Mouse (Mus musculus): ENCODE measurements around the gene Trim3.

Trim3 gene

DNA sequence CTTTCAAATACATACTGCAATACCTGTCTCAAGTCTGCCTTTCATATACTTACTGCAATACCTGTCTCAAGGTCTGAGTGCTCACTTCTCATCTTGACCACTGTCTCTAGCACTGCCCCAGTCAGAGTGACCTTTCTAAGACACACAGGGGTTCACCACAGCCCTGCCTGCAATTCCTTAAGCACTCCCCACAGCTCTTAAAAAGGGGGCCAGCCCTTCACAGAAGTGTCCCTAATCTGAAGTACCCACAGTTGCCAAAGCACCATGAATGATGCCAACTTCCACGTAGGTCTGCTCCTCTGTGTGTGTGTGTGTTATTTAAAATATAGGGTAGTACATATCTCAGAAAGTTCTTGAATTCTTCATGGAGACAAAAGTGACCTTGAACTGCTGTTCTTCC is 21.6 kb downstream of the Trim3 start:
- DNase-seq (ENCODE audit: low spot score in 2 of 2): no peak

DNA sequence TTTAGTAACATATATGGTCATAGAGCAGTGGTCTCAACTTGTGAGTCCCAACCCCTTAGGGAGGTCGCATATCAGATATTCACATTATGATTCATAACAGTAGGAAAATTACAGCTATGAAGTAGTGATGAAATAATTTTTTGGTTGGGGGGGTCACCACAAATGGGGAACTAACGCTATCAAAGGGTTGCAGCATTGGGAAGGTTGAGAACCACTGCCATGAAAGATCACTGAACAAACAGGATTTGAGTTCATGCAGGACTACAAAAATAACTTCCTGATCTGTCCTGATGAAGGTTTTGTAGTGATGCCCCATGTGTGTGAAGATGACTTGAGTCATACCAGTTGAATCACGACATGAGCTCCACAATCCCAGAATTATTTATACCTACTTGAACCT is 24.9 kb downstream of the Trim3 start:
- DNase-seq (ENCODE audit: low spot score in 2 of 2): no peak

DNA sequence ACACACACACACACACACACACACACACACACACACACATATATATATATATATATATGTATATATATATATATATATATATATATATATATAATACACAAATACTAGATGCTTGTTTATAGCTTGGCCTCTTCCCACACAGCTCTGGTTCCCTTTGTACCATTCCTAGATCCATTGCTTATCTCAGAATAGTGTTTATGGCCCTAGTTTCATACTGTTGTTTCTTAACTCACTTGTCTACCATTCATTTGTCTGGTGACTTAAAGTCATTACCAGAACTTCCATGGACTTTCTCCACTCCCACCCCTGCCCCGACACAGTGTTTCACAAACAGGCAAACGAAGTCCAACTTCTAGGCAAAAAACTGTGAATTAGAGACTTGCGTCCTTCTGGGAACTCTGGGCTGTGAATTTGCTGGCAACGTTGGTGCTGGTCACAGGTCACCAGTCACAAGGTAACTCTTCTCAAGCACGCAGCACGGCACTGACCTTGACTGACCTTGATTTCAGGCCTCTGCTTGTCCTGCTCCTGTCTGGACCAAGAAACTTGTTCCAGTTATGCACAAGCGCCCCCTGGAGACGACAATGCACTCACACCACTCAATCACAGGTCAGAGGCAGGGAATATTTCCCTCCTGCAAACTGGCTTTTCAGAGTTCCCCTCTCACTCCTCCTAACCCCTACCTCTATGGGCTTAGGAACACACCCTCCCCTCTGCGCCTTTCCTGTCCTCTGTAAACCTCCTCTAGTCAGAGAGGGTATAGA is 30.3 kb downstream of the Trim3 start:
- peak in 1 of 2 experiments; percentile 70 for DNase-seq (ENCODE audit: low spot score in 2 of 2)

DNA sequence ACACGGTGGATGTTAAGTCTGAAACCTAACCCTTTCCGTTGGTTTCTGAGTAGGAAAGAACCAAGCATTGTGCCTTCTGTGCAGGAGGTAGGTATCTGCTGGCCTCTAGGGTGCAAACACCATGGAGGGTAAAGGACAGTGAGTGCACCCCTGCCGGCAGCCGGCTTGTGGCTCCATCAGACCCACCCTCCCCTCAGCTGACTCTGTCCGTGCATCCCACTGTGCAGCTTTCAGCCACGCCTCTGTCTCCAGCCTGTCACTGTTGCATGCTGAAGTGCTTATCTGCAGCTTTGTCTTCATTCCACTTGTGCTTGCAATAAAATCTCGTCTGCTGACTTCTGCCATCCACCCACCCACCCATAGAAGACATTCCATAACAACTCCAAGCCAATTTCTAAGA is 43.3 kb downstream of the Trim3 start:
- no peak for DNase-seq (ENCODE audit: low spot score in 2 of 2)

DNA sequence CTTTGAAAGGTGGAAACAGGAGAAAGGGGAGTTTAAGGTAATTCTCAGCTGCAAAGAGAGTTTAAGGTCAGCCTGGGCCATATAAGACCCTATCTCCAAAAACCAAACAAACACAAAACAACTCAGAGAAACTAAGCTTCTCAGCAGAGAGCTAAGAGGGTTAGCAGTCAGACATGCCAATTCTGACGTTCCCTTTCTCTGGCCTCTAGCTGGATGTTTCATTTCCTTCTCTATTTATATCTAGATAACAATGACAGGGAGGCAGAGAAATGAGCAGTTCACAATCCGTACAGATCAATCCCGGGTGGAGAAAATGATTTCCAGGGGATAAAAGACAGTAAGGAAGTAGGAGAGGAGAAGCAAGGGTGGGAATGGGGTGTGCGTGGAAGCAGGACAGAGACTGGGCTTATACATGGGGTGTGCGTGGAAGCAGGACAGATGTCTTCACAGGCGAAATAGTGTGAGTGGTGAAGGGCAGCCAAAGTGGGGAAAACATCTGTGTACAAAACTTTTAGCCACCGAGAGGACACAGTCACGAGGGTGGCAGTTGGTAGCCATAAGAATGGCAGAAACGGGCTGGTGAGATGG is 45.0 kb downstream of the Trim3 start:
- no peak for DNase-seq (ENCODE audit: low spot score in 2 of 2)

DNA sequence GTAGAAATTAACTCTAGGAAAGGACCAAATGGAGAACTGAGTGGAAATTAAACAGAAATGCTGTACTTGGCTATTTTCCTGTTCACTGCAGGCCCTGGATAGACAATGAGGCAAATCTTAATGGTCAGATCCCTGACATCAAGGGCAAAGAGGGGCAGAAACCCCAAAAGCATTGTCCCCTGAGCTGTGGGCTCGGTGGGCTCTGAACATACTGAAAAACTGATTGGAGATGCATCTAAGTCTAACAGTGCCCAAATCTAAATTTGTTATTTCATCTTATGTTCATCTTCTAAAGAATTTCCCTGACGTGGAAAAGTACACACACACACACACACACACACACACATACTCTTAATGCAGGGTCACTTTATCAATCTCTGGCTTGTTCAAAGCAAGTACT is 51.4 kb downstream of the Trim3 start:
- DNase-seq (ENCODE audit: low spot score in 2 of 2): no peak

DNA sequence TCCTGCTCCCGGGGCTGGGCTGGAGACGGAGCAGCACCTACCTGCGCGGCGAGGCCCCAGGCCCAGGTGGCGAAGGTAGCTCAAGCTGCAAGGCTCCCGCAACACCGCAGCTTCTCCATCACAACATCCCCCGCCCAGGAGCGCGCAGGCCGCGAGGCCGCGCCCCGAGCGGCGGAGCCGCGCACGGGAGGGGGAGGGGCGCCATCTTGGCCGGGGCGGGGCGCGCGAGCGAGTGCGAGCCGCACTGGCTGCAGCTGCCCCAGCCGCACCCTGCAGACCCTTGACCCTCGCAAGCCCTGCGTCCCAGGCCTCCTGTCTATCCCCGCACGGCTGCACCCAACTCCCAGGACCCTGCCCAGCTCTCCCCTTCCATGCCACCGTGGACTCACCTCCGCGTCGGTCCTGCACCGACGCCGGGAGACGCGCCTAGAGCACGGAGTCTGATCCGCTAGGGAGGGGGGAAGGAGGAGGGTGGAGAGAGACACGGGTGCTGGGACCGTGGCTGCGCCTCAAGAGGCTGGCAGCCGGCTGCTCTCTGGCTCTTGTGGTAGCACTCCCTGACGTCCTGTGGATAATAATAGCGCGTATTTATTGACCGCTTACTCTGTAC is 52.2 kb downstream of the Trim3 start, which contains the start of gene Apbb1:
Gene Apbb1, minus strand, starts transcription at position 560 of the 610 bp plus-strand sequence.
- peak; percentile 67 to 89 for DNase-seq (ENCODE audit: low spot score in 2 of 2)

DNA sequence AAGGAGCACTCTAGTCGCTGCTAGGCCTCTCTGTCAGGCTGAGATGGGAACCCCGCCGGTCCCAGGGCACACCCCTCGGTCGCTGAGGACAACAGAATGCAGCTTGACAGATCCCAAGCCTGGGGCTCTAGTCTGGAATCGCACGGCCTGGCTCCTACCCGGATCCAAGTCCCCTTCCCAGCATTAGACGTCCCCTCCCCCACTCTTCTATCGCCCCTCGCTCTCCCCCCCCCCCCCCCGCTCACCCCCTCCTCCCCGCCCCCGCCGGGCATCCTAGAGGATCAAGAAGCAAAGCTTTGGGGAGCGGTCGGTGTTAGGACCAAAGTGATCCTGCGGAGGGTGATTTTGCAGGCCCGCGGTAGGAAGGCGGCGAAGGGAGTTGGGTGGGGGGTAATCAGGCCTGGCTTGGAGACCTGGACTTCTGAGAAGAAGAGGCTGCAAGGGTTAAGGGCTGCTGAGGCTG is 52.7 kb downstream of the Trim3 start:
- DNase-seq (ENCODE audit: low spot score in 2 of 2): peak in 1 of 2 experiments; percentile 44

DNA sequence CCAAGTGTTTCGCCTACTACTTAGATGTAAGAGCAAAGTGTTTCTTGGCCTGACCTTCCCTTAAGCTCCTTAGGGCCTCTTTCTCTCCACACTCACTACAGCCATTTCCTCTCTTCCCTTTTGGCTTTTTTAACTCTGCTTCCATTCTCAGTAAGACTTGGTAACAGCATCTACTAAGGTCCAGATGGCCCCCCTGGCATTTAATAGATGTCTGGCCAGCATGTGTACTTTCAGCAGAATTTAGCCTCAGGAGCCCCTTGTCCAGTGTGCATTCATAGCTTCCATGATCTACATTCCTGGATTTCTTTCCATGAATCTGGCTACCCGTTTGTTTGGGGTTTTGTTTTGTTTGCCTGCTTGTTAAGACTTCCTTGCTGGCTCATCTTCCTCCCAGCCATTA is 54.9 kb downstream of the Trim3 start:
- DNase-seq (ENCODE audit: low spot score in 2 of 2): no peak

DNA sequence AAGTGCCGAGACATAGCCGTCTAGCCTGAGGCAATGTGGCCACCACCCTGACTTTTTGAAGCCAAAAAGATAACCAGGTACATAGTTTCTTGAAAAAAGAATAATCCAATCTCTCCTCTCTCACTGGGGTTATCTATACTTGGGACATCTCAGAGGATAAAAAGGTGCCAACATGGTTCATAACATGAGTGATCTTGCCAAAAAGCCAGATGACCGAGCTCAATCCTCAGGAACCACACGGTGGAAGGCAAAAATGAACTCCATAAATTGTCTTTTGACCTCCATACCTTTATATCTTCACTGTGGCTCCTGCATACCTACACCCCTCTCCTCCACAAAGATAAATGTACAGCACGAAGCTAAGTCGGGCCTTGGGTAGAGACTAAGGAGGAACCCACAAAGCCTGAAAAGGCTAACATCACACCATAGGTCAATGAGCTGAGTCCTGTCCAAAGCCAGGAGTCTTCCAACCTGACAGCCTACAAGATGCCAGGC is 55.9 kb downstream of the Trim3 start:
- DNase-seq (ENCODE audit: low spot score in 2 of 2): no peak

DNA sequence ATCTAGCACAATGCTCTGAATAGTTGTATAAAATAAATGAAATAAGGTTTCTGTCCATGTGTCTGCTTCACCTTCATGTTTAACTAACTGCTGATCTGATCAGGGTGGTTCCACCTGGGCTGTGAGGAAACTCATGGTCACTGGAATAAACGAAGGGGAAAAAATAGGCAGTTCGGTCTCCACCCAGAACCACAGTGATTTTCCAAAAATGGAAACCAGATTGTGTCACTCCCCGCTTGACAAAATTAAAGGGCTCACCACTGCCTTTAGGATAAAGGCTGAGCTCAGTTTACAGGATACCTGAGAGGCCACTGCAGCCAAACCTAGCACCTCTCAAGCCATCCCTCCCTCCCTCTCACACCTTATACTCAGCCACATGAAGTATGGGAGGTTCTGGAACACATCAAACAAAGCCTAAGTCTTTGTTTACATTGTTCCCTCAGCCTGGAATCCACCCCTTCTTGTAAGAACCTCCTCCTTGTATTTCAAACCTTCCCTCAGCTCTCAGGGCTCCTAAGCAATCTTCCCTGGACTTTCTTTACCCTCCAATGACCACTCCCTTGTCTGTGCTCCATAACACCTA is 57.1 kb downstream of the Trim3 start:
- DNase-seq (ENCODE audit: low spot score in 2 of 2): no peak

DNA sequence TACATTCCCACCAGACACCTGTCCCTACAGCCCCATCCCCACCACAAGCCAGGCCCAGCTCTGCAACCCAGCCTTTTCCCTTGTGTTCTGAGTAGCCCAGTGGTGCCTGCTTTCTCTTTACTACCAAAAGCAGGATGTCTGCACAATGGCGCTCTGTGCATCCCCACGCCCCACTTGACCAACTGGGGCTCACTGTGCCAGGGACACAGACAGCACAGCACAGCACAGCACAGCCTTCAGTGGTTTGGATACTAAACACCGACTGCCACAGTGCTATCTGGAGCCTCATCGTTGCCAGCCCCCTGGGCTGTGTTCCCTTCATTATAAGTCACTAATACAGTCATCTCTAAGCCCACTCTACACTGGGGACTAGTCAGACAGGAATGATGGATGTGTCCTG is 58.8 kb downstream of the Trim3 start:
- no peak for DNase-seq (ENCODE audit: low spot score in 2 of 2)

DNA sequence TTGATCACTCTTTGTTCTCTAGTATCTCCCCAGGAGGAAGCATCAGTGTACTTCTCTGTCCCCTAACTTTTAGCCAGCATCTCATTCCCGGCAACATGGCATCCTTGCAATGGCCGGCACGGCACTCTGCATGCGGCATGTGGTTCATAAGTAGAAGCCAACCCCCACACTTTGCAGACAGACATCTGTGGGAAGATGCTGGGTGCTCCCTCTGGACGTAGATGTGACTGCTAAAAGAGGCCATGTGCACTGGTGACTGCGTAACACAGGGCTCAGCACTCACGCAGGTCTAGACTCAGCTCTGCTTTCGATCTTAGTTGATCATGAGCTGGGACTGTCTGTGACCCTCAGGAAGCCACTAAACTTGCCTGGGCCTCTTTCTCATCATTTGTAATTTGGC is 60.4 kb downstream of the Trim3 start:
- no peak for DNase-seq (ENCODE audit: low spot score in 2 of 2)

DNA sequence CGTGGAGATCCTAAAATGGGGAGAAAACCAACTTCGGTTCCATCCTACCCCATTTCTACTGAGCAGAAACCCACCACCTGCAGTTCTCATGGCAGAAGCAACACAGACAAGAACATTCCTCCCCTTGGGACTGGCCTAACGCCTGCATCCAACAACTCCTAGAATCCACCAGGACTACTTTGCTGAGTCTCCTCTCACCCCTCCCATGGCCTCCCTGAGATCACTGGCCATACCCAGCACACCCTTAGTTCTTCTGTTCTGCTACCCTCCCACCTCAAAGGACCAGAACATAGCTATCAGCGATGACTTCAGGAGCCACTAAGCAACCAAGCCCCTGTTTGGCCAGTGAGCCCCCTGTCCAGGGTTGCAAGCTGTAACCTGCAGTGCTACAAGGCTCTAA is 62.6 kb downstream of the Trim3 start:
- DNase-seq (ENCODE audit: low spot score in 2 of 2): no peak

DNA sequence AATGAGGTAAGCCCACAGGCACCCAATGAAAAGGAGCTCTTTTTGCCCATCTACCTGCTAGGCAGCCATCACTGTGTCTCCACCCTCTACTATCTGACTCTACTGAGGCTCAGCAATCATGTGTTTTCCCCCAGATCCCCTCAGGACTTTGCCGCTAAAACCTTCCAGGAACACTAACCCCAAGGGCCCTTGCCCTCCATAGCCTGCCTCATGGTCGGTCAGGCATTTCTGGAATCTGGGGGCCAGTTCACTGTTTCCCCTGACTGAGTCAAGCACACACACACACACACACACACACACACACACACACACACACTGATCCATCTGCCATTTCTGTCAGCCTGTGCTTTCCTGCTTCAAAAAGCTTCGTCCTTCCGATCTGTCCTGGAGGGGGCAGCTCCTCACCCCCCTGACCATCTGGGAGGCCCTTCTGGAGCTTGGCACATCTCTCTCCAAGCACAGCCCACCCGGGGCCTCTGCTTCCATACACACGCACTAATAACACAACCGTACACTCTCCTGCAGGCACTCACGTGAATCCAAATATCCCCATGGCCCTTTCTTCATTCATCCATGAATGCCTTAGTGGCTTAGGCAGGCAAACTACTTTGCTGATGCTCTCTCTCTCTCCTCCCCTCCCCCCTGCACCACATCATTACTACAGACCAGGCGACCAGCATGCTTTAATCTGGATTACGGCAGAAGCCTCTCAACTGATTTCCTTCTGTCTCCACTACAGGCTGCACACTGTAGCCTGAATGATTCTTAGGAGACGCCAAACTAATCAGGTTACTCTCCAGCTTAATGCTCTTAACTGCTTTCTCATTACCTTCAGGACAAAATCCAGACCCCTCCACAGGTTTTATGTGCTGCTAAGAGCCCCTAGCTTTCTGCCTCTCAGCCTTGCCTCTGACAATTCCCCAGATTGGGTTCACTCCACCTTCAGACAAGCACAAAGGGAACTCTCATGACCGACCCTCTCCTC is 63.6 kb downstream of the Trim3 start:
- peak in 1 of 2 experiments; percentile 73 for DNase-seq (ENCODE audit: low spot score in 2 of 2)

DNA sequence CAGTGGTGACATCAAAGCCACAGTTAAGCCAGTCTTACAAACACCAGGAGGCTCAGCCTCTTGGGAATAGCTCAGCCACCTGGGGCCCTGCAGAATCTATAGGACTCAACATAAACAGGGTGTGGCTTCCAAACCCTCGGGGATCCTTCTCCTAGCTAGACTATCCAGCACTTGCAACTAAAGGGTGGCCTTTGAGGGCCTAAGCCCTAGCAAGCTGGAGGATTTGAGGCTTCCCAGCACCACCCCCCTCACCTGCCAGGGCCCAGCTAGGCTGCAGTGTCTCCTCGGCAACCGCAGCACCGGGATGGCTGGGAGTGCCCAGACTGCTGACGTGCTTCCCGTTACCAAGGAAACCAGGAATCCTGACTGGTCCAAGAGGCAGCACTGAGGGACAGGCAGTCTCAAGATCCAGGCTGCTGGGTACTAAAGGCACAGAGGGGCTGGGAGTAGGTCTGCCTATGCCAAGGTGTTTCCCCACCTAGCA is 64.3 kb downstream of the Trim3 start:
- DNase-seq (ENCODE audit: low spot score in 2 of 2): peak; percentile 28 to 74

DNA sequence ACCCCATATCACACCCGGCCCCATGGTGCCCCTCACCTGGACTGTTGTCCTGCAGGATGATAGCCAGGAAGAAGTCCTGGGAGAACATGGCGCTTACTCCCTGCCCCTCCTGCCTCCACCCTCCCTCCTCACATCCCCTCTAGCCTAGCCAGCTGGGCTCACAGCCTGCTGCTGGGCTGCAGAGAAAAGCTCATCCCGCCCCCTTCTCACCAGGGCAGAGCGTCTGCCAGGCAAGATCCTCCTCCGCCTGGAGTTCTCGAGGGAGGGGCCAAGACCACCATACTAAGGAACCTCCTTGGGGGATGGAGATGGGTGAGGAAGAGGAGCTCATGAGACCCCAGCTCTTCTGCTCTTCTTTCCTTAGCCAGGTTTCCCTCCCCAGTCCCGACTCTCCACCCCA is 64.8 kb downstream of the Trim3 start:
- peak; percentile 43 to 67 for DNase-seq (ENCODE audit: low spot score in 2 of 2)

DNA sequence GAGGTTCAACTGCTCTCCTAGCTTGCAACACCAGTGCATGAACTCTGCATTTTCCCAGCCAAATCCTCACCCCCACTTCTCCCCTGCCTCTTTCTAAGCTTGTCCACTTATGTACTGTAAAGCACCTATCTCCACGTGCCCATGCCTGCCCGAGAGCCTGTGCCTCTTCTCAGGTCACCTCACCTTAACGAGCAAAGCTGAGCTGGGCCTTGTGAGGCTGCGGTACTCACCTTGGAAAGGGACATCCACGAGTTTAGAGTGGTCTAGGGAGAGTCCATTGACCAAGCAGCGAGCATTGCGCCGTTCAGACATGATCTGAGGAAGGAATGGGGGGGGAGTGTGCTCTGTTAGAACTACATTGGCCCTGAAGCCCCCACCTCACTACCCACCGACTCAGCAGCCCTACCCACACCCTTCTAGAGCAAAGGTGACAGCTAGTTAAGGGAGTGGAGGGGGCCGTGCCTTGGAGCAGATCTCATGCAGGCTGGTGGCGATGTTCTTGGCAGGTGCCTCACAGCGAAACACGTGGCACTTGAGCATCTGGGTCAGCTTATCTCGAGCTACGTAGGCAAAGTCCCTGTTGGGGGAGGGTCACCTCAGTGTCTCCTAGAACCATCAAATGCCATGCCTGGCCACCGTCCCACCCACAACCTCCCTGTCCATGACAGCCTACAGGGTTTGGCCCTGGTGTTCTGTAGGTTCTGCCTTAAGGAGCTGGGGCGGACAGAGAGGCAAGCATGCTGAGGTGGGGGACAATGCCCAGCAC is 68.1 kb downstream of the Trim3 start:
- DNase-seq (ENCODE audit: low spot score in 2 of 2): no peak

DNA sequence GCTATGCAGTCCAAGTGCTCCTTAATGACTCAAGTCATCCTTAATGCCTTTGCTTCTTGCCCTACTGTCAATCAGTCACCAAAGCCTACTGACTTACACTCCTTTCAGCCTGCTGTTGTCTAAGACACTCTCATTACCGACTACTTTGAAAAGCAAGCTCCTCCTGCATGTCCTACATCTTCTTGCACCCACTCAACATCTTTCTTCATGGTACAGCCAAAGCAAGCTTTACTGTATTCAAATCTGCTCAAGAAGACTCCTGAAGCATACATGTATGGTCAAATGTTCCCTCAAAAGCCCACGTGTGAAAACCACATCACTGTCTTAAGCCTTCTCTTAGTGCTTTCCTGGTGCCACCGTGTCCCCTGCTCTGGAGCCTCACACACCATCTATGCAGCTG is 70.0 kb downstream of the Trim3 start:
- no peak for DNase-seq (ENCODE audit: low spot score in 2 of 2)

DNA sequence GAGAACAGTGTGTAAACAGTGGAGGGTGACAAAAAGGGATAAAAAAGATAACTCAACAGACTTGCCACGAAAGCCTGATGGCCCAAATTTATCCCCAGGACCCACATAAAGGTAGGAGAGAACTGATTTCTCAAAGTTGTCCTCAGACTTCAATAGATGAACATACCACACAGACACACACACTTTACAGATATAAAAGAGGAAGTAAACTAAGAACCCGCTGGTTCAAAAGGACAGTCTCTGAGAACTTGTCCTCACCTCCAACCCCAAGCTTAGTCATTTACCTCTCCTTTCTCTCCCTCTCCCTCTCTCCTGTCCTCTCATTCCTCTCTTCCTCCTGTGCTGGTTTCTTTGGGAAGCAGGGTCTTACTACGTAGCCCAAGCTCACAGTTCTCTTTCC is 71.1 kb downstream of the Trim3 start:
- no peak for DNase-seq (ENCODE audit: low spot score in 2 of 2)

All from cerebellum, postnatal 4 days (tissue).